Mouse (Mus musculus) brain, adult 10 weeks (tissue): Measurements from ENCODE around the gene Dnase2b. TPM values are rescaled to one million over a fixed set of nuclear protein-coding genes. Genes with fewer than 3 reads are reported as not detected.

ENCODE experiments used
- polyA plus RNA-seq: library from polyadenylated mRNA; stranded (reverse); fragments of 350-450 nt; fragmentation: Illumina TruSeq; extraction: RNeasy Lipid Tissue Mini Kit (QIAGEN cat#74804); gene quantifications from one replicate; pipeline ENCODE4 v1.2.3, GENCODE M21; 2015; ENCODE audit warnings: low read depth, low replicate concordance

Dnase2b gene
- polyA plus RNA-seq: 0.16 TPM

GRCm38 (mm10) chr3:146615496-146615895 is at the start of gene Dnase2b:
TSS of gene Dnase2b (minus strand) at chr3:146615596.

GRCm38 (mm10) chr3:146651217-146651616 is 35.8 kb upstream of the Dnase2b start, which contains the start of gene 4930503B20Rik:
TSS of gene 4930503B20Rik (minus strand) at chr3:146651317.

GRCm38 (mm10) chr3:146570148-146570782 is 45.1 kb downstream of the Dnase2b start, which contains the start of gene Uox:
TSS of gene Uox (plus strand) at chr3:146570426.

Other genes starting within 250 kb of the Dnase2b start
- 54.5 TPM for gene Ssx2ip, start 211.0 kb downstream of the Dnase2b start, polyA plus RNA-seq
- gene Ctbs, start 165.8 kb downstream of the Dnase2b start, polyA plus RNA-seq: 9.6 TPM
- 3.6 TPM for gene Spata1, start 115.8 kb downstream of the Dnase2b start, polyA plus RNA-seq
- 115 TPM for gene Gng5, start 115.8 kb downstream of the Dnase2b start, polyA plus RNA-seq
- gene Rpf1, start 94.2 kb downstream of the Dnase2b start, polyA plus RNA-seq: 20.7 TPM
- 1.2 TPM for gene Uox, start 45.2 kb downstream of the Dnase2b start, polyA plus RNA-seq
- gene 4930503B20Rik, start 35.7 kb upstream of the Dnase2b start, polyA plus RNA-seq: not detected
- gene Samd13, start 70.0 kb upstream of the Dnase2b start, polyA plus RNA-seq: 0.45 TPM
- gene Prkacb, start 197.4 kb upstream of the Dnase2b start, polyA plus RNA-seq: 312 TPM
- 126 TPM for gene Ttll7, start 236.8 kb upstream of the Dnase2b start, polyA plus RNA-seq